Mouse (Mus musculus) cerebellum, adult 2 months (tissue): ENCODE data around the gene Pheta2.

ENCODE experiments used
- CTCF ChIP-seq: fragments of 200-500 bp; IDR thresholded peaks from 2 replicates; pipeline ENCODE4 v1.5.1; 2011; ENCODE audit warnings: low read depth, mild to moderate bottlenecking, control low read depth, low read length, moderate library complexity, borderline replicate concordance; ENCODE audit not compliant: insufficient read depth
- POLR2A ChIP-seq: fragments of 200-500 bp; IDR thresholded peaks from 2 replicates; pipeline ENCODE4 v1.6.1; 2011; ENCODE audit warnings: low read length, control low read depth, borderline replicate concordance; ENCODE audit not compliant: insufficient read depth

DNA sequence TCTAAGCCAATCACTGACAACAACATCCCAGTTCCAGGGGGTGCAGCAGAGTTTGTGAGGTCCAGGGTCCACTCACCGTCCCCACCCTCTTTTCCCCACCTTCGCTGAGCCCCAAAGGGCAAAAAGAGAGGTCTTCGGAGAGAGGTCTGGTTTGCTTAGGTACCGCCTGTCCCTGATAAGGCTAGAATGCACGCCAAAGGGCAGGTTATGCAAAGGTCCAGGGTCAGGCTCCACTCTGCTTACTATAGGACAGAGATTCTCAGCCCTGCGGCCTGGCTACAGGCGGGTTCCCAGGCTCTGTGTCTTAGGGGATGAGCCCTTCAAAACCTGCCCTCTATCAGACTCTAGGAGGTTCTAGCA lies 40.7 kb downstream of the Pheta2 start:
- TF ChIP-seq POLR2A (no peak), CTCF (no peak)
